ENCODE assay signal across 8 mouse cellular contexts in genomic region chr7:46378983-46379382, GRCm38 (mm10). TPM values are rescaled to one million over a fixed set of nuclear protein-coding genes. Genes with fewer than 3 reads are reported as not detected.
DNase-seq lines count a peak whose midpoint lies in the region; ATAC-seq lines count a peak whose summit lies in the region.

No protein-coding gene starts in this region.

- no peak overlapping the region for H3K4me3 ChIP-seq in liver, embryonic 12.5 days
- no peak overlapping the region for H3K4me3 ChIP-seq in limb, embryonic 11.5 days (ENCODE audit: low read depth, low read length)
- no peak overlapping the region for H3K4me3 ChIP-seq in neural tube, embryonic 15.5 days (replicated peaks)

- H3K27ac ChIP-seq in liver, embryonic 12.5 days: no peak overlapping the region
- no peak overlapping the region for H3K27ac ChIP-seq in limb, embryonic 11.5 days (replicated peaks; ENCODE audit: low read depth, low read length)
- no peak overlapping the region for H3K27ac ChIP-seq in neural tube, embryonic 15.5 days (replicated peaks)

- no peaks in the 10 kb centered on the region for H3K9me3 ChIP-seq in liver, embryonic 12.5 days (replicated peaks)
- no peaks in the 10 kb centered on the region for H3K9me3 ChIP-seq in limb, embryonic 11.5 days (ENCODE audit: control insufficient read depth, low read length)
- H3K9me3 ChIP-seq in neural tube, embryonic 15.5 days (replicated peaks): no peaks in the 10 kb centered on the region

- WGBS in liver, embryonic 12.5 days (ENCODE audit: insufficient replicate concordance): 12% methylated on average over 16 of the region's 16 CpGs
- 8% methylated on average over 16 of the region's 16 CpGs for WGBS in limb, embryonic 11.5 days
- 7% methylated on average over 16 of the region's 16 CpGs for WGBS in neural tube, embryonic 15.5 days

- DNase-seq in liver: peak; percentile 38
- DNase-seq in MEL-GATA-1-ER (ENCODE audit: extremely low read depth, low read depth): peak; percentile 30
- DNase-seq in cerebellum, postnatal 25 days: peak; percentile 68 to 81
- DNase-seq in heart, postnatal 4 days: peak; percentile 83
- peak; percentile 75 for DNase-seq in limb, embryonic 11.5 days (ENCODE audit: low spot score)

- no peaks in the 10 kb centered on the region for H3K4me1 ChIP-seq in liver, embryonic 12.5 days
- H3K4me1 ChIP-seq in limb, embryonic 11.5 days (ENCODE audit: control insufficient read depth, insufficient read depth, low read length): no peaks in the 10 kb centered on the region
- H3K4me1 ChIP-seq in neural tube, embryonic 15.5 days: peaks cover 24% of the 10 kb centered on the region

- no peak overlapping the region for H3K4me2 ChIP-seq in liver, embryonic 12.5 days
- H3K4me2 ChIP-seq in limb, embryonic 11.5 days (ENCODE audit: low read depth, severe bottlenecking): no peak overlapping the region
- H3K4me2 ChIP-seq in neural tube, embryonic 15.5 days: no peak overlapping the region

- no peaks in the 10 kb centered on the region for H3K36me3 ChIP-seq in liver, embryonic 12.5 days
- H3K36me3 ChIP-seq in limb, embryonic 11.5 days (ENCODE audit: control insufficient read depth, insufficient read depth, low read length): no peaks in the 10 kb centered on the region
- H3K36me3 ChIP-seq in neural tube, embryonic 15.5 days: no peaks in the 10 kb centered on the region

- peaks cover 64% of the 10 kb centered on the region for H3K27me3 ChIP-seq in liver, embryonic 12.5 days (replicated peaks)
- H3K27me3 ChIP-seq in limb, embryonic 11.5 days (ENCODE audit: control insufficient read depth, insufficient read depth, low read length): peaks cover 45% of the 10 kb centered on the region
- H3K27me3 ChIP-seq in neural tube, embryonic 15.5 days (replicated peaks): peaks cover 60% of the 10 kb centered on the region

- ATAC-seq in liver, embryonic 12.5 days: no peak
- ATAC-seq in limb, embryonic 11.5 days (ENCODE audit: insufficient number of reproducible peaks, low FRiP score, low TSS enrichment, low read depth): no peak
- peak; percentile 48; the same call in 1 of the 2 replicates for ATAC-seq in neural tube, embryonic 15.5 days (ENCODE audit: low FRiP score)
- ATAC-seq in monocyte, adult 5-6 weeks (replicated peaks; ENCODE audit: insufficient number of reproducible peaks, low FRiP score, low TSS enrichment, poor library complexity, severe bottlenecking): no peak

- H3K9ac ChIP-seq in liver, embryonic 12.5 days: no peak overlapping the region
- no peak overlapping the region for H3K9ac ChIP-seq in limb, embryonic 11.5 days (ENCODE audit: low read length)
- no peak overlapping the region for H3K9ac ChIP-seq in neural tube, embryonic 15.5 days (replicated peaks)

RNA-seq across cellular contexts. Expression of gene Myod1, which starts 2.7 kb away (rescaled TPM):
- 0.36 and 1.4 TPM in 2 replicates for polyA plus RNA-seq in liver, embryonic 12.5 days (2016; fragmentation: Nextera tagmentation; extraction: Ambion mirVana)
- total RNA-seq in heart, postnatal 4 days (2021): not detected
- 22.0 and 23.0 TPM in 2 replicates for polyA plus RNA-seq in limb, embryonic 11.5 days (2014; fragmentation: Nextera tagmentation; extraction: Ambion mirVana)
- polyA plus RNA-seq in neural tube, embryonic 15.5 days (2015; fragmentation: Nextera tagmentation; extraction: Ambion mirVana): 2.2 and 2.3 TPM in 2 replicates
- not detected in 3 replicates for total RNA-seq in monocyte, adult 5-6 weeks (2017)

RNA-seq across cellular contexts. Expression of gene Kcnc1, which starts 17.3 kb away (rescaled TPM):
- 0.10 and 0.17 TPM in 2 replicates for polyA plus RNA-seq in liver, embryonic 12.5 days (2016; fragmentation: Nextera tagmentation; extraction: Ambion mirVana)
- under 1 TPM; 0.02 to 0.05 TPM for total RNA-seq in heart, postnatal 4 days (2021)
- polyA plus RNA-seq in limb, embryonic 11.5 days (2014; fragmentation: Nextera tagmentation; extraction: Ambion mirVana): 0.05 and 0.13 TPM in 2 replicates
- polyA plus RNA-seq in neural tube, embryonic 15.5 days (2015; fragmentation: Nextera tagmentation; extraction: Ambion mirVana): 16.8 and 19.4 TPM in 2 replicates
- total RNA-seq in monocyte, adult 5-6 weeks (2017): 0.11 to 0.19 TPM in 2 of 3 replicates, not detected in the other

Comparison
In these comparisons a context has a peak if more than half of its experiments do, and no peak if none do; other contexts are left out.
1. DNase-seq: peak in every context shown above with its lines; median percentile 83 in heart, postnatal 4 days; 75 in limb, embryonic 11.5 days; 74 in cerebellum, postnatal 25 days; 38 in liver; 30 in MEL-GATA-1-ER.
2. RNA of gene Kcnc1, which starts 17.3 kb away (polyA plus RNA-seq): 16.8 to 19.4 TPM in neural tube, embryonic 15.5 days; 0.10 to 0.17 TPM in liver, embryonic 12.5 days and 0.05 to 0.13 TPM in limb, embryonic 11.5 days; every median in the first group is over 10 times any median in the second.